ENCODE assay signal across 8 mouse cellular contexts in the genomic region with DNA sequence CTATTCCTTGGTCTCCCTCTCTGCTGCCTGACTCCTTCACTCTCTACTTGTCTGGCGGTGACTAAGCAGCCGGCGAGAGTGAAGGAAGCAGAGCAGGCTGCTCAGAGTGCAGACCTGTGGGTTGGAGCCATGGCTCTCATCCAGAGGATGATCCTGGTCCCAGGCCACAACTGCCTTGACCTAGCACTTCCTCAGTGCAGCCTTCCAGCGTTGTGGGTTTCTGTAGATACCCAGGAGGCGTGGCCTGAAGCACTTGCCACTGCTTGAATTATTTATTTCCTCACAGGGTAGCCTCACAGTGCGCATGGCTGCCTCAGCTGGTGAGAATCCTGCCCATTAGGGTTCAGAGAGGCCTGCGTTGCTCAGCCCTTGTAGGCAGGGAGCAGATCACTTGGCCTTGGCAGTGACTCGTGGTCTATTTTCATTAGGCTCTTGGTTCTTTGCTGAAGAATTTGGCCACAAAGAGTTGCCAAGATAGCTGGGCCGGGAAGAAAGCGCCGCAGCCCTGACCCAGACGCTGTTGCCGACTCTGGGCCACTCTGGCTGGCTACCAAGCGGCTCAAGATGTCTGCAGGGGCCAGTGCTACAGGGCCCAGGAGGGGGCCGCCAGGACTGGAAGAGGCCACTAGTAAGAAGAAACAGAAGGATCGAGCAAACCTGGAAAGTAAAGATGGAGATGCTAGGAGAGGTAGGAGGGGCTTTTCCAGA. TPM values are rescaled to one million over a fixed set of nuclear protein-coding genes. Genes with fewer than 3 reads are reported as not detected.
A peak's percentile ranks its signal among the peaks of the same experiment; 100 is the strongest.
DNase-seq lines count a peak whose midpoint lies in the region; ATAC-seq and TF ChIP-seq lines count a peak whose summit lies in the region.

No protein-coding gene starts in this region.

- H3K4me1 ChIP-seq in lung, embryonic 15.5 days, result peaks cover 22% of the 10 kb centered on the region
- peaks cover 13% of the 10 kb centered on the region for H3K4me1 ChIP-seq in brown adipose tissue, adult 24 weeks (ENCODE audit: control insufficient read depth, insufficient read depth, insufficient read length, low read length)
- peaks cover 26% of the 10 kb centered on the region for H3K4me1 ChIP-seq in heart, embryonic 12.5 days (replicated peaks)
- peaks cover 15% of the 10 kb centered on the region for H3K4me1 ChIP-seq in limb, embryonic 11.5 days (ENCODE audit: control insufficient read depth, insufficient read depth, low read length)

- no peaks in the 10 kb centered on the region for H3K9me3 ChIP-seq in lung, embryonic 15.5 days
- no peaks in the 10 kb centered on the region for H3K9me3 ChIP-seq in heart, embryonic 12.5 days (replicated peaks)
- no peaks in the 10 kb centered on the region for H3K9me3 ChIP-seq in limb, embryonic 11.5 days (ENCODE audit: control insufficient read depth, low read length)

- peak overlapping the region; percentile 95 for H3ac ChIP-seq in myocyte (ENCODE audit: control insufficient read depth, insufficient read length)

- H3K9ac ChIP-seq in lung, embryonic 15.5 days, result peak overlapping the region; percentile 99; the same call in 1 of the 2 replicates
- peak overlapping the region; percentile 99 for H3K9ac ChIP-seq in heart, embryonic 12.5 days
- peak overlapping the region; percentile 82; the same call in 1 of the 2 replicates for H3K9ac ChIP-seq in limb, embryonic 11.5 days (ENCODE audit: low read length)

- H3K27me3 ChIP-seq in lung, embryonic 15.5 days, result no peaks in the 10 kb centered on the region
- H3K27me3 ChIP-seq in heart, embryonic 12.5 days (replicated peaks), result no peaks in the 10 kb centered on the region
- no peaks in the 10 kb centered on the region for H3K27me3 ChIP-seq in limb, embryonic 11.5 days (ENCODE audit: control insufficient read depth, insufficient read depth, low read length)
- no peaks in the 10 kb centered on the region for H3K27me3 ChIP-seq in myocyte (ENCODE audit: control insufficient read depth, insufficient read depth, insufficient read length)

- TF ChIP-seq POLR2A in myocyte (IDR thresholded peaks at IDR 0.05; ENCODE audit: insufficient read length, low read depth), result no peak

- 77% methylated on average over 16 of the region's 16 CpGs for WGBS in lung, embryonic 15.5 days
- 80% methylated on average over 16 of the region's 16 CpGs for WGBS in heart, embryonic 12.5 days
- 89% methylated on average over 16 of the region's 16 CpGs for WGBS in limb, embryonic 11.5 days

- no peak overlapping the region for H3K27ac ChIP-seq in lung, embryonic 15.5 days
- peak overlapping the region; percentile 90 for H3K27ac ChIP-seq in brown adipose tissue, adult 24 weeks (replicated peaks; ENCODE audit: low read depth, low read length)
- peak overlapping the region; percentile 3; the same call in 1 of the 2 replicates for H3K27ac ChIP-seq in heart, embryonic 12.5 days (ENCODE audit: poor library complexity, severe bottlenecking)
- H3K27ac ChIP-seq in limb, embryonic 11.5 days (replicated peaks; ENCODE audit: low read depth, low read length), result 0 out of 2 replicates have a peak overlapping the region, but pooled peaks have one; percentile 8

- peaks cover 75% of the 10 kb centered on the region for H3K36me3 ChIP-seq in lung, embryonic 15.5 days
- peaks cover 81% of the 10 kb centered on the region for H3K36me3 ChIP-seq in heart, embryonic 12.5 days
- H3K36me3 ChIP-seq in limb, embryonic 11.5 days (ENCODE audit: control insufficient read depth, insufficient read depth, low read length), result peaks cover 40% of the 10 kb centered on the region
- peaks cover 33% of the 10 kb centered on the region for H3K36me3 ChIP-seq in myocyte (ENCODE audit: control insufficient read depth, insufficient read depth)

- peak overlapping the region; percentile 80 for H3K4me2 ChIP-seq in lung, embryonic 15.5 days
- peak overlapping the region; percentile 93 for H3K4me2 ChIP-seq in heart, embryonic 12.5 days
- peak overlapping the region; percentile 88 for H3K4me2 ChIP-seq in limb, embryonic 11.5 days (ENCODE audit: low read depth, severe bottlenecking)
- H3K4me2 ChIP-seq in myocyte (ENCODE audit: low read depth), result peak overlapping the region; percentile 78

- no peak for DNase-seq in lung, postnatal 25 days (ENCODE audit: low spot score)
- no peak for DNase-seq in limb, embryonic 11.5 days (ENCODE audit: low spot score)
- DNase-seq in right cerebral cortex, postnatal 4 days, result no peak
- no peak for DNase-seq in frontal cortex, postnatal 14 days (ENCODE audit: low spot score in 2 of 2)

- H3K4me3 ChIP-seq in lung, embryonic 15.5 days, result peak overlapping the region; percentile 99
- peak overlapping the region; percentile 89 for H3K4me3 ChIP-seq in brown adipose tissue, adult 24 weeks (ENCODE audit: insufficient read depth, low read depth, low read length)
- H3K4me3 ChIP-seq in heart, embryonic 12.5 days, result peak overlapping the region; percentile 97
- H3K4me3 ChIP-seq in limb, embryonic 11.5 days (ENCODE audit: low read depth, low read length), result peak overlapping the region; percentile 85
- H3K4me3 ChIP-seq in myocyte, result peak overlapping the region; percentile 93

- ATAC-seq in lung, embryonic 15.5 days (ENCODE audit: borderline replicate concordance, extremely low read depth, low FRiP score, low TSS enrichment), result no peak
- ATAC-seq in heart, embryonic 12.5 days (ENCODE audit: insufficient number of reproducible peaks, low FRiP score), result no peak
- no peak for ATAC-seq in limb, embryonic 11.5 days (ENCODE audit: insufficient number of reproducible peaks, low FRiP score, low TSS enrichment, low read depth)

- peaks cover 22% of the 10 kb centered on the region for H3K79me2 ChIP-seq in myocyte (ENCODE audit: control insufficient read depth, insufficient read depth)

TF ChIP-seq in myocyte, 11 proteins besides CTCF, POLR2A, EP300 and RAD21:
- TF ChIP-seq POLR2AphosphoS2 (IDR thresholded peaks at IDR 0.05; ENCODE audit: insufficient read length, low read depth) (peak; percentile 53), SRF (IDR thresholded peaks at IDR 0.05; ENCODE audit: control insufficient read depth, insufficient read length, low read depth) (no peak), TCF3 (IDR thresholded peaks at IDR 0.05; ENCODE audit: insufficient read length, low read depth) (no peak), MYOD1 (IDR thresholded peaks at IDR 0.05; ENCODE audit: control insufficient read depth in 1 of 3, insufficient read length in 2 of 3, low read depth in 2 of 3) (no peak), MYOG (IDR thresholded peaks at IDR 0.05; ENCODE audit: control insufficient read depth in 1 of 3, insufficient read depth in 1 of 3, insufficient read length in 2 of 3, low read depth in 2 of 3) (no peak), USF1 (IDR thresholded peaks at IDR 0.05; ENCODE audit: low read depth) (no peak)

RNA-seq across cellular contexts. Expression of a gene that starts 1.8 kb away (rescaled TPM):
- polyA plus RNA-seq in lung, embryonic 15.5 days (2015; fragmentation: Nextera tagmentation; extraction: Ambion mirVana), result 61.9 and 68.5 TPM in 2 replicates
- polyA plus RNA-seq in brown adipose tissue, adult 24 weeks (2012; ENCODE audit: insufficient read depth, insufficient read length, missing spikeins), result 35.9 and 48.5 TPM in 2 replicates
- 78.0 and 84.2 TPM in 2 replicates for polyA plus RNA-seq in heart, embryonic 12.5 days (2016; fragmentation: Nextera tagmentation; extraction: Ambion mirVana)
- 73.6 and 81.7 TPM in 2 replicates for polyA plus RNA-seq in limb, embryonic 11.5 days (2014; fragmentation: Nextera tagmentation; extraction: Ambion mirVana)
- polyA plus RNA-seq in myocyte (2012; fragmentation: generic; extraction: Trizol), result 86.6 TPM

RNA-seq across cellular contexts. Expression of a gene that starts 12.7 kb away (rescaled TPM):
- polyA plus RNA-seq in lung, embryonic 15.5 days (2015; fragmentation: Nextera tagmentation; extraction: Ambion mirVana), result 66.9 and 74.4 TPM in 2 replicates
- 19.1 and 38.4 TPM in 2 replicates for polyA plus RNA-seq in brown adipose tissue, adult 24 weeks (2012; ENCODE audit: insufficient read depth, insufficient read length, missing spikeins)
- polyA plus RNA-seq in heart, embryonic 12.5 days (2016; fragmentation: Nextera tagmentation; extraction: Ambion mirVana), result 67.2 and 68.6 TPM in 2 replicates
- 18.0 and 18.9 TPM in 2 replicates for polyA plus RNA-seq in limb, embryonic 11.5 days (2014; fragmentation: Nextera tagmentation; extraction: Ambion mirVana)
- polyA plus RNA-seq in myocyte (2012; fragmentation: generic; extraction: Trizol), result 61.6 TPM

RNA-seq across cellular contexts. Expression of a gene that starts 15.3 kb away (rescaled TPM):
- polyA plus RNA-seq in lung, embryonic 15.5 days (2015; fragmentation: Nextera tagmentation; extraction: Ambion mirVana), result 89.4 and 108 TPM in 2 replicates
- 85.0 and 107 TPM in 2 replicates for polyA plus RNA-seq in brown adipose tissue, adult 24 weeks (2012; ENCODE audit: insufficient read depth, insufficient read length, missing spikeins)
- 70.1 and 73.1 TPM in 2 replicates for polyA plus RNA-seq in heart, embryonic 12.5 days (2016; fragmentation: Nextera tagmentation; extraction: Ambion mirVana)
- 126 and 138 TPM in 2 replicates for polyA plus RNA-seq in limb, embryonic 11.5 days (2014; fragmentation: Nextera tagmentation; extraction: Ambion mirVana)
- 168 TPM for polyA plus RNA-seq in myocyte (2012; fragmentation: generic; extraction: Trizol)

RNA-seq across cellular contexts. Expression of a gene that starts 24.4 kb away (rescaled TPM):
- 115 and 120 TPM in 2 replicates for polyA plus RNA-seq in lung, embryonic 15.5 days (2015; fragmentation: Nextera tagmentation; extraction: Ambion mirVana)
- 40.9 and 45.7 TPM in 2 replicates for polyA plus RNA-seq in brown adipose tissue, adult 24 weeks (2012; ENCODE audit: insufficient read depth, insufficient read length, missing spikeins)
- 108 and 115 TPM in 2 replicates for polyA plus RNA-seq in heart, embryonic 12.5 days (2016; fragmentation: Nextera tagmentation; extraction: Ambion mirVana)
- 164 and 167 TPM in 2 replicates for polyA plus RNA-seq in limb, embryonic 11.5 days (2014; fragmentation: Nextera tagmentation; extraction: Ambion mirVana)
- polyA plus RNA-seq in myocyte (2012; fragmentation: generic; extraction: Trizol), result 44.0 TPM

RNA-seq across cellular contexts. Expression of a gene that starts 30.8 kb away (rescaled TPM):
- polyA plus RNA-seq in lung, embryonic 15.5 days (2015; fragmentation: Nextera tagmentation; extraction: Ambion mirVana), result 67.2 and 75.3 TPM in 2 replicates
- 4.4 and 6.9 TPM in 2 replicates for polyA plus RNA-seq in brown adipose tissue, adult 24 weeks (2012; ENCODE audit: insufficient read depth, insufficient read length, missing spikeins)
- 96.5 and 99.1 TPM in 2 replicates for polyA plus RNA-seq in heart, embryonic 12.5 days (2016; fragmentation: Nextera tagmentation; extraction: Ambion mirVana)
- 13.6 and 17.2 TPM in 2 replicates for polyA plus RNA-seq in limb, embryonic 11.5 days (2014; fragmentation: Nextera tagmentation; extraction: Ambion mirVana)
- polyA plus RNA-seq in myocyte (2012; fragmentation: generic; extraction: Trizol), result 3.7 TPM
